Mouse (Mus musculus) embryonic facial prominence, embryonic 14.5 days (tissue): ENCODE results near the gene Sirt2. TPM values are rescaled to one million over a fixed set of nuclear protein-coding genes. Genes with fewer than 3 reads are reported as not detected.

Experiments used
- ATAC-seq: fragments of 200-750 bp; cut with Nextera tagmentation; 2 replicates; pipeline ENCODE4 v1.8.0; 2017; ENCODE audit warnings: low read depth, moderate number of reproducible peaks, moderate TSS enrichment
- DNase-seq: peaks from one replicate; pipeline ENCODE4 v3.0.0-alpha.2; 2015; ENCODE audit warnings: low spot score
- H3K27ac ChIP-seq: fragments of 300-500 bp; sonication (generic); replicated peaks from 2 replicates; pipeline ENCODE4 v1.5.1; 2014; ENCODE audit warnings: low read depth, mild to moderate bottlenecking, low read length, moderate library complexity
- H3K27me3 ChIP-seq: fragments of 300-500 bp; sonication (generic); replicated peaks from 2 replicates; pipeline ENCODE4 v1.6.1; 2014; ENCODE audit warnings: low read length; ENCODE audit not compliant: control insufficient read depth, insufficient read depth
- H3K36me3 ChIP-seq: fragments of 300-500 bp; sonication (generic); 2 replicates; pipeline ENCODE4 v1.6.1; 2014; ENCODE audit warnings: low read length, mixed read lengths; ENCODE audit not compliant: control insufficient read depth, insufficient read depth
- H3K4me1 ChIP-seq: fragments of 300-500 bp; sonication (generic); 2 replicates; pipeline ENCODE4 v1.6.1; 2014; ENCODE audit warnings: antibody characterized with exemption, low read length; ENCODE audit not compliant: control insufficient read depth, insufficient read depth
- H3K4me2 ChIP-seq: fragments of 300-500 bp; sonication (generic); 2 replicates; pipeline ENCODE4 v1.6.1; 2014; ENCODE audit warnings: low read depth, mild to moderate bottlenecking, low read length, moderate library complexity, mixed read lengths
- H3K4me3 ChIP-seq: fragments of 300-500 bp; sonication (generic); 2 replicates; pipeline ENCODE4 v1.5.1; 2014; ENCODE audit warnings: low read depth, mild to moderate bottlenecking, low read length
- H3K9ac ChIP-seq: fragments of 300-500 bp; sonication (generic); 2 replicates; pipeline ENCODE4 v1.6.1; 2014; ENCODE audit warnings: low read depth, mild to moderate bottlenecking, low read length, moderate library complexity, mixed read lengths
- H3K9me3 ChIP-seq: fragments of 300-500 bp; sonication (generic); 2 replicates; pipeline ENCODE4 v1.6.1; 2016; ENCODE audit warnings: low read length; ENCODE audit not compliant: control insufficient read depth
- WGBS: fragments of 180-500 bp; shearing (Covaris S2); extraction: QIAGEN DNeasy Blood & Tissue Kit; methylation state at CpG from one replicate; pipeline ENCODE4 v1.1.7; 2014; 5-methylcytosine and 5-hydroxymethylcytosine counted together
- polyA plus RNA-seq: library from polyadenylated mRNA; unstranded; fragments of >200 nt; fragmentation: Nextera tagmentation; extraction: Ambion mirVana; gene quantifications from 2 replicates; pipeline ENCODE4 v1.2.1, GENCODE M21; 2014

Gene Sirt2
- polyA plus RNA-seq, 1 experiment from 2014 or later, result 76.8 TPM

DNA sequence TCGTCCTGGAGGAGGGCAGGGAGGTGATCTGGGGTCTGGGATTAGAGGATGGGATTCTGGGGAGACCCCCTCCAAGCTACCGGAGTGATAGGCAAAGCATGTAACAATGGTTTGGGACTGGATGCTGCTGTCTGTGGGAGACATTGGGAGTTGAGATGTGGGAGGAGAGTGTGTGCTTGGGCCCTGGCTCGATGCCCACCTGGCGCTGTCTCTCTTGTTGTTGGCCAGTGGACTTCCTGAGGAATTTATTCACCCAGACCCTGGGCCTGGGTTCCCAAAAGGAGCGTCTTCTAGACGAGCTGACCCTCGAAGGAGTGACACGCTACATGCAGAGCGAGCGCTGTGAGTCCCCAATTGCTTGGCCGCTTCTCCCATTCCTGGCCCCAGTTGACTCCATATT lies 5.3 kb downstream of the Sirt2 start:
- no peak overlapping the region for H3K4me2 ChIP-seq
- H3K9ac ChIP-seq, result no peak overlapping the region
- 92% methylated on average over 11 of the region's 11 CpGs for WGBS
- peaks cover 22% of the 10 kb centered on the region for H3K36me3 ChIP-seq
- no peak for DNase-seq
- ATAC-seq, result no peak
- H3K4me1 ChIP-seq, result peaks cover 7% of the 10 kb centered on the region
- no peaks in the 10 kb centered on the region for H3K9me3 ChIP-seq
- H3K4me3 ChIP-seq, result no peak overlapping the region
- H3K27me3 ChIP-seq, result no peaks in the 10 kb centered on the region
- no peak overlapping the region for H3K27ac ChIP-seq

DNA sequence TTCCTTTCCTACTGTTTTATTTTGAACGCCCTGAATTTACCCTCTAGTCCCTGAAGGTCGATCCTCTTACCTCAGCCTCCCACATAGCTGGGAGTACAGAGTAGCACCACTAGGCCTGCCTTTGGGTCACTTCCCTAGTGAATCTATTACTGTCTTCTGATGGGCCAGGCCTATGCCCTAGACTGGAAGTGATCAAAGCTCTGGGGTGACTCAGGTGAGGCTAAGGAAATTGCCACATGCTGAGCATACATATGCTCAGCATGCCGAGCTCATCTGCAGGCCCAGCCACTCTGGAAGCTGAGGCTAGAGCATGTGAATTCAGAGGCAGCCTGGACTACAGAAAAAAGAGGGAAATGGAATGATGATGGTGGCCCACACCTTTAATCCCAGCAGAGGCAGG lies 6.6 kb downstream of the Sirt2 start:
- no peak for DNase-seq
- ATAC-seq, result no peak
- Histone ChIP-seq H3K4me2 (no peak overlapping the region), H3K27ac (no peak overlapping the region), H3K9me3 (no peaks in the 10 kb centered on the region), H3K36me3 (peaks cover 26% of the 10 kb centered on the region), H3K4me1 (no peaks in the 10 kb centered on the region), H3K9ac (no peak overlapping the region), H3K27me3 (no peaks in the 10 kb centered on the region), H3K4me3 (no peak overlapping the region)
- WGBS, result 64% methylated on average over 3 of the region's 3 CpGs

DNA sequence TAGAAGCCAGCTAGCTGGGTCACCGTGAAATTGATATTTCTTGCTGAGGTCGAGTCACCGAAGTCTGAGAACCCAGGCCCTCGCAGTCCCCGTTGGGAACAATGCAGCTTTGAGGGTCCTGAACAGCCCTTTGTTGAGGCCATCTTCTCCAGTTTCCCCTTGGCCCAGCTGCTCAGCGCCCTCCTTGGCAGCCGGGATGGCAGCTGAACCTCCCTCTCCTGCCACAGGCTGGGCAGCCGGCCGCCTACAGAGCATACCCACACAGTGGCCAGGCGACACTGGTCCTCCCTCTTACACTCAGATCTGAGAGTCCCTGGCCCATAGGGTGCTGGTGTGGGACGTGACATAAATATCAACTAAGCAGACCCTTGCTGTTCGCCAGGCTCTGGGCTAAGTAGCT lies 7.6 kb downstream of the Sirt2 start:
- Histone ChIP-seq H3K4me3 (no peak overlapping the region), H3K9ac (no peak overlapping the region; the same call in 1 of the 2 replicates), H3K27ac (0 out of 2 replicates have a peak overlapping the region, but pooled peaks have one; percentile 21), H3K27me3 (no peaks in the 10 kb centered on the region), H3K4me2 (no peak overlapping the region), H3K36me3 (peaks cover 34% of the 10 kb centered on the region), H3K9me3 (no peaks in the 10 kb centered on the region), H3K4me1 (no peaks in the 10 kb centered on the region)
- DNase-seq (peak; percentile 81), ATAC-seq (peak; percentile 77)
- WGBS, result 38% methylated on average over 12 of the region's 12 CpGs

DNA sequence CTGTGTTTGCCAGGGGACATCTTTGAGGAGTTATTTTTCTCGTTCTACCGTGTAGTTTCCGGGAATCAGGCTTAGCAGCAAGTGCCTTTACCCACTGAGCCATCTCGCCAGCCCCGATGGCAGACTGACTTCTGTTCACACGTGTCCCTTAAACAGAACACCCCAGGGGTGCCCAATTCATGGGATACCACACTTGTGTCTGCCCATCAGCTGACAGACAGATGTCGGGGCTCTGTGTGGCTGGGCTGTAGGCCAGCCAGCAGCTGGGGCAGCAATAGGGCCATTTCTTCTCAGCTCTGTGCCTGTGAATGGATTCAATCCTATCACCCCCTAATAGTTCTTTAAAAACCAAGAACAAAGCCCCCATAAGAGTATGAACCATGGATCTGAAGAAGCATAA lies 8.6 kb downstream of the Sirt2 start:
- Histone ChIP-seq H3K4me2 (no peak overlapping the region), H3K9ac (no peak overlapping the region), H3K27me3 (no peaks in the 10 kb centered on the region), H3K4me3 (no peak overlapping the region), H3K9me3 (no peaks in the 10 kb centered on the region), H3K27ac (no peak overlapping the region), H3K36me3 (peaks cover 34% of the 10 kb centered on the region), H3K4me1 (peaks cover under 1% of the 10 kb centered on the region)
- DNase-seq, result peak; percentile 69
- no peak for ATAC-seq
- WGBS, result 77% methylated on average over 7 of the region's 7 CpGs

- Histone ChIP-seq H3K36me3 (peaks cover 34% of the 10 kb centered on the region), H3K9me3 (no peaks in the 10 kb centered on the region), H3K4me3 (no peak overlapping the region), H3K9ac (no peak overlapping the region), H3K27ac (no peak overlapping the region), H3K4me1 (peaks cover 4% of the 10 kb centered on the region), H3K27me3 (no peaks in the 10 kb centered on the region), H3K4me2 (no peak overlapping the region)
- 84% methylated on average over 9 of the region's 9 CpGs for WGBS
- ATAC-seq (no peak), DNase-seq (no peak)
These were observed 12.3 kb downstream of the Sirt2 start for GRCm38 (mm10) chr7:28778825-28779224.

DNA sequence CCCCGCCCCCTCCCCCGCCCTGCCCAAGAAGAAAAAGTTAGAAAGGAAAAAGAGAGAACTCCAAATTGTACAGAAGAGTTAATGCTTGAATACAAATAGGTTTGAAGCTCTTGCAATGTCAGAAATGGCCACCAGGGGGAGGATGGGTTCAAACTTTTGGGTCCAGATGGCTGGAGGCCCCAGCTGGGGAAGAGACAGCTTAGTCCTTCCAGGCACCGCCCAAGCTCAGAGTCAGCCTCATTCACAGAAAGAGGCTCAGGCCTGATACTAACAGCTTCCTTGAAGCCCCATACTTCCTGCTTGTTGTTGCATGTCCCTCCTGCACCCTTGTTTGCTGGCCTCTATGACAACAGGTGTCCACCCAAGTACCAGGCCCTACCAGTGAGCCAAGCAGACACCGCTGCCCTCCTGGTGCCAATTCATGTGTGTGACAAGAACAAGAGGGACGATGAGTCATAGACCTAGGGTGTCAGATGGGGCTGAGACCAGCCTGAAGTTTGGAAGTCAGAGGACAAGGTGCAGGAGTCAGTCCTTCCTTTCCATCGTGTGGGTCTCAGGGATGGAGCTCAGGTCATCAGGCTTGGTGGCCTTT lies 13.6 kb downstream of the Sirt2 start:
- H3K36me3 ChIP-seq, result peaks cover 32% of the 10 kb centered on the region; the same call in 1 of the 2 replicates
- 0 out of 2 replicates have a peak overlapping the region, but pooled peaks have one; percentile 45 for H3K9ac ChIP-seq
- ATAC-seq (peak; percentile 73), DNase-seq (peak; percentile 96)
- no peaks in the 10 kb centered on the region for H3K9me3 ChIP-seq
- H3K4me1 ChIP-seq, result peaks cover 4% of the 10 kb centered on the region
- WGBS, result 43% methylated on average over 6 of the region's 6 CpGs
- H3K27me3 ChIP-seq, result no peaks in the 10 kb centered on the region
- peak overlapping the region; percentile 67; the same call in 1 of the 2 replicates for H3K27ac ChIP-seq
- no peak overlapping the region for H3K4me2 ChIP-seq
- no peak overlapping the region for H3K4me3 ChIP-seq

GRCm38 (mm10) chr7:28780857-28781256 lies 14.3 kb downstream of the Sirt2 start:
- no peak overlapping the region for H3K9ac ChIP-seq
- no peaks in the 10 kb centered on the region for H3K27me3 ChIP-seq
- H3K4me3 ChIP-seq, result no peak overlapping the region
- H3K9me3 ChIP-seq, result no peaks in the 10 kb centered on the region
- DNase-seq (no peak), ATAC-seq (no peak)
- H3K27ac ChIP-seq, result no peak overlapping the region
- WGBS, result 67% methylated on average over 7 of the region's 7 CpGs
- H3K4me2 ChIP-seq, result no peak overlapping the region
- H3K36me3 ChIP-seq, result peaks cover 32% of the 10 kb centered on the region; the same call in 1 of the 2 replicates
- H3K4me1 ChIP-seq, result peaks cover 4% of the 10 kb centered on the region

GRCm38 (mm10) chr7:28781261-28781663 lies 14.7 kb downstream of the Sirt2 start:
- Histone ChIP-seq H3K9ac (no peak overlapping the region), H3K9me3 (no peaks in the 10 kb centered on the region), H3K27me3 (no peaks in the 10 kb centered on the region), H3K27ac (no peak overlapping the region), H3K4me2 (no peak overlapping the region), H3K4me3 (no peak overlapping the region), H3K36me3 (peaks cover 33% of the 10 kb centered on the region; the same call in 1 of the 2 replicates), H3K4me1 (peaks cover 4% of the 10 kb centered on the region)
- DNase-seq (no peak), ATAC-seq (no peak)
- 87% methylated on average over 8 of the region's 8 CpGs for WGBS

DNA sequence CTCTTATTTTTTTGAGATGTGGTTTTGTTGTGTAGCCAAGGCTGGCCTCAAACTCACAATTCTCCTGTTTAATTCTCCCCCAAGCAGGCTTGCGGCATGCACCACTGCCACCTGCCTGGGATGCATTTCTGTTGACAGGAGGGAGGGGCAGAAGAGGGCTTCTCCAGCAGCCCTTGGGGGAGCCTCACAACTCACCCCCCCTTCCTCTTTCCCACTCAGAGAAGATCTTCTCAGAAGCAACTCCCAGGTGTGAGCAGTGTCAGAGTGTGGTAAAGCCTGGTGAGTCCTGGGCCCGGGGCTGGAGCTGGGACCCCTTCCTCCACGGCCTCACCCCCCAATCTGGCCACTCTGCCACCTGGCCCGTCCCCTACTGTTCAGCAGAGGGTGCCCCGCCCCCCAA lies 18.6 kb downstream of the Sirt2 start:
- 77% methylated on average over 5 of the region's 5 CpGs for WGBS
- DNase-seq (no peak), ATAC-seq (no peak)
- H3K36me3 ChIP-seq, result peaks cover 31% of the 10 kb centered on the region; the same call in 1 of the 2 replicates
- no peak overlapping the region for H3K4me3 ChIP-seq
- no peak overlapping the region for H3K9ac ChIP-seq
- no peaks in the 10 kb centered on the region for H3K9me3 ChIP-seq
- H3K27ac ChIP-seq, result no peak overlapping the region
- H3K27me3 ChIP-seq, result no peaks in the 10 kb centered on the region
- H3K4me1 ChIP-seq, result peaks cover 18% of the 10 kb centered on the region
- H3K4me2 ChIP-seq, result no peak overlapping the region
